Mouse (Mus musculus) central nervous system, embryonic 18 days (tissue): ENCODE results near the gene Mindy3. TPM values are rescaled to one million over a fixed set of nuclear protein-coding genes. Genes with fewer than 3 reads are reported as not detected.

Source experiments
- polyA plus RNA-seq: library from polyadenylated mRNA; depleted of rRNA; stranded (reverse); fragments of >200 nt; gene quantifications from 2 replicates; pipeline ENCODE4 v1.2.3, GENCODE M21; 2012; rRNA removed

The Mindy3 gene
- polyA plus RNA-seq, result 61.1 and 62.0 TPM in 2 replicates

GRCm38 (mm10) chr2:12419262-12419655 is at the start of gene Mindy3:
Mindy3 (minus strand) TSS chr2:12419470.

GRCm38 (mm10) chr2:12301431-12302170 is 117.7 kb downstream of the Mindy3 start, which contains the start of gene Itga8:
Itga8 (minus strand) TSS chr2:12301922.

Other genes with a start within 250 kb of the Mindy3 start
- gene Itga8, start 117.5 kb downstream of the Mindy3 start, polyA plus RNA-seq, result 2.6 and 2.7 TPM in 2 replicates